Mouse (Mus musculus) yolk sac, embryonic 10.5 days (tissue): ENCODE measurements around the gene Olfr601.
"Not testable (repeated sequence)": the region's sequence is repeated elsewhere in the genome, so short reads cannot be mapped to it uniquely, and the experiment has no call there.

ENCODE experiments used
- DNase-seq: peaks from one replicate; pipeline ENCODE4 v3.0.0-alpha.2; 2017; ENCODE audit warnings: low spot score

Olfr601 gene

GRCm38 (mm10) chr7:103362555-103362954, at the start of gene Olfr601:
Gene Olfr601, minus strand, starts transcription at chr7:103362655.
- no peak for DNase-seq

GRCm38 (mm10) chr7:103406521-103407055, 44.1 kb upstream of the Olfr601 start:
- DNase-seq: not testable (repeated sequence)

DNA sequence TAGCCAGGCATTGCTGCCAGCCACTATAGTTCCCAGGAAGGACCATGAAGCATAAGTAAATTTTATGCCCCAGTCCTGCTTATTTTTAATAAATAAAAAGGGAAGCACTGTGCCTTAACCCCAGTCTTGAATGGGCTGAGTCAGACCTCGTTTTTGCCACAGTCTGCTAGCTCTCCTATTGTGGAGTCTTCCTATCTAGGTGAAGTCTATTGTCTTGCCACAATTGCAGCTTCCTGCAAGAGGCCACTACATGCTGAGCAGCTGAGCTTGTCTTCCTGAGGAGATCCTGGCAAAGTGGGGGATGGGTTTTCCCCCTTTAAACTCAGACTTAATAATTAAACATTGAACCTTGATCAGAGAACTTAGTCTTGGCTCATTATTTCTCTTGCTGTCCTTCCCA, 36.5 kb upstream of the Olfr601 start:
- DNase-seq: no peak

- no peak for DNase-seq
These were observed 35.3 kb upstream of the Olfr601 start for GRCm38 (mm10) chr7:103397758-103398157.

GRCm38 (mm10) chr7:103386077-103386476, 23.6 kb upstream of the Olfr601 start, which contains the start of gene Olfr603:
Gene Olfr603, minus strand, starts transcription at chr7:103386177.
- DNase-seq: no peak

DNA sequence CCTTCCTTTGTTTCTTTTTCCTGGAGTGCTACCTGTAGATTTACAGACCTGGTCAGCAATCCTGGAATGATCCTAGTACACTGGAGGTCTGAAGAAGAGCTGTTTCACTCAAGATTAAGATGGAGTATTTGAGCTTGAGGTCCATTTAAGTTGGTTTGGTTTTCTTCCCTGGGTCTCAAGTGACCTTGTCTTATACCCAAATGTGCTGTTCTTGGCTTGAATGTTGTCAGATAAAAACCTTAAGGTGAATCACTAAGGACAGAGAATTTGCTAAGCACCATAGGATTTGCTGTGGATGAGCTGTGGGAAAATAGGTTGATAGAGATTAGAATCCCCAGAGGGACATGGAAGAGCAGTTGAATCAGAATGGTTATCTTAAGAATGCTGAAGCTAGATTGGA, 12.9 kb downstream of the Olfr601 start, which contains the start of gene Olfr600:
Olfr600 (minus strand) TSS at position 101 of the 400 bp plus-strand sequence.
- DNase-seq: no peak

DNA sequence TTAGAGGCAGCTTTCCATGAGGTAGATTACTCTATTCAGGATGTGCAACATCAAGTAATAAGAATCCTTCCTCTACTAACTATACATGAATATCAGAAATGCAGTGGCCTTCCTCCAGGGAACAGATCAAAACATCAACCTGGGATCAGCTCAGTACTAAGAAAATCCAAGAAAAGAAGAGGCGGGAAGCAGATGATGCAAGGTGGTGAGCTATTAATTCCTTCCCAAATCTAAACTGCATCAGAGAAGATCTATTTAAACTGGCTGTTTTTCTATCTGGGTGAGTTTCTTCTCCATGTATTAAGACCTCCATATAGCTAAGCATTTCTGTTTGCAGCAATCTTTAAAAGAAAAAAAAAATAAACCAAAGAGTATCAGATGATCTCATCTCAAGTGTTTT, 26.8 kb downstream of the Olfr601 start, which contains the start of gene Olfr599:
Olfr599 (plus strand) TSS at position 301 of the 400 bp plus-strand sequence.
- no peak for DNase-seq

- DNase-seq: no peak
These were observed 39.2 kb downstream of the Olfr601 start, which contains the start of gene Olfr598 for GRCm38 (mm10) chr7:103323268-103323667. Gene Olfr598, plus strand, starts transcription at chr7:103323568.

DNA sequence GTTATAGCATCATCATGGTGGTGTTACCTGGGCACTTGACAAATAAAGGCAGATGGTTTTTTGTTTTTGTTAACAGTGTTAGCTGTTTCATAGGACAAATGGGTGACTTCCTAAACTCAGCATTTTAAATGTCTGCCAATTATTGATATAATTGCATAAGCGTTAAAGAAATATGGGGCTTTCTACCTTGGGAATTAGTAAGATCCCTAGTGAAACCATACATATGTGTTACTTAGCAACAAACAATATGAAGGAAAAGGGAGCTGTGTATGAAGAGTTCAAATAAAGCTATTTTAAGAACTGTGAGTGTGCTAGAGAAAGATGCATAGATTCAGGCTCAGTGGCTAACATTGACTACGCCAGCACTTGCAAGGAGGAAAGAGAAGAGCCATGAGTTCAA, 46.4 kb downstream of the Olfr601 start, which contains the start of gene Olfr597:
Olfr597 (plus strand) TSS at position 301 of the 400 bp plus-strand sequence.
- DNase-seq: not testable (repeated sequence)
